Mouse (Mus musculus): ENCODE results near the gene Pde3b. TPM values are rescaled to one million over a fixed set of nuclear protein-coding genes. Genes with fewer than 3 reads are reported as not detected.
"Not testable (repeated sequence)": the region's sequence is repeated elsewhere in the genome, so short reads cannot be mapped to it uniquely, and the experiment has no call there.

The Pde3b gene
- total RNA-seq (2014; rRNA removed) (12.1 and 18.3 TPM in 2 replicates), polyA plus RNA-seq (2015; fragmentation: Nextera tagmentation; extraction: Ambion mirVana) (3.4 and 3.7 TPM in 2 replicates)

DNA sequence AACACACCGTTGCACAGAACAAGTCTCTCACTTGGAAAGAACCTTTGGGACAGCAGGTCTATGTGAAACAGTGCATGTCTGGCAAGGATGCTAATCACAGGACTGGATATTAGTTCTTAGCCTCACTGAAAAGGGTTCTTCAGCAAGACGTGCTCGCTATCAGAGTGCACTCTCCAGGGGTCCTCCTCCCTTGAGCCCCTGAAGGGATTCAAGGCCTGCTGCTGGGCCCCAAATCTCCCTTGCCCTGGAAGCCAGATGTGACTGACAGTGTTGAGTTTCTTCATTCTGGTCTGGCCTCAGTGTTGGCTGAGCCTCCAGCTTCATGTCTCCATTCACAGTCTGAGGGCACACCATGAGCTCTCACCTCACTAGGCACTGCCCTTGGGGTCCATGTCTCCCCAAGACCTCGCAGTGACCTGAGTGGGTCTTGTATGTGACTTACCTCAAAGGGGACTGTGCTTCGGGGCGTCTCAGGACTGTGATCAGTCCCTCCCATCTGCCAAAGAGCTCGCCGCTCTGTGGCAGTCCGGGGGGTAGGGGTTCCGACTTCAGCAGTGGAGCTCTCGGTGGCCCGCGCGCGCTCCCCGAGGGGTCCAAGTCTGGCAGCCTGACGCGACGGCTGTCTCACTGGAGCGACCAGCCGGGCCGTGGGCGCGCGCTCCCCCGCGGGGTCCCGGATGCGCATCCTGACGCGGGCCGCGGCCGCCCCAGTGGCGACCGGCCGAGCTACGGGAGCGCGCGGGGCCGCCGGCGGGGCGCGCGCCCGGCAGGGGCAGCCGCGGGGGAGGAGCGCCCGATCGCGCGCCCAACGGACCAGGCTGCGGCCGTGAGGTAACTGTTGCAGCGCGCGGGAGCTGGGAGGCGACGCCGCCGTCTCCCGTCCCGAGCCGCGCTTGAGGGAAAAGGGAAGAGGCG, at the start of gene Pde3b:
Gene Pde3b, plus strand, starts transcription at position 861 of the 915 bp plus-strand sequence.
- H3K4me2 ChIP-seq (ENCODE audit: low read depth, low read length) = peak within 1 kb of the TSS; percentile 58
- H3K4me1 ChIP-seq (ENCODE audit: insufficient read depth, low read length) = 0 out of 2 replicates have a peak, but pooled peaks cover 5% of the 10 kb centered on the region
- H3K27me3 ChIP-seq (ENCODE audit: insufficient read depth, low read length) = no peaks in the 10 kb centered on the region
- peak; percentile 84 for DNase-seq (ENCODE audit: low spot score)
- H3K9me3 ChIP-seq (ENCODE audit: low read length) = no peaks in the 10 kb centered on the region
- peak within 1 kb of the TSS; percentile 97 for H3K9ac ChIP-seq (replicated peaks; ENCODE audit: low read length)
- peak; percentile 86 for ATAC-seq
- H3K4me3 ChIP-seq (ENCODE audit: low read length) = peak within 1 kb of the TSS; percentile 95
- under 1% methylated on average over 42 of the region's 70 CpGs for WGBS
- peak within 1 kb of the TSS; percentile 92 for H3K27ac ChIP-seq
- H3K36me3 ChIP-seq (ENCODE audit: insufficient read depth, low read length) = no peaks in the 10 kb centered on the region
- TF ChIP-seq CTCF (IDR thresholded peaks at IDR 0.05; ENCODE audit: low read depth) = no peak

DNA sequence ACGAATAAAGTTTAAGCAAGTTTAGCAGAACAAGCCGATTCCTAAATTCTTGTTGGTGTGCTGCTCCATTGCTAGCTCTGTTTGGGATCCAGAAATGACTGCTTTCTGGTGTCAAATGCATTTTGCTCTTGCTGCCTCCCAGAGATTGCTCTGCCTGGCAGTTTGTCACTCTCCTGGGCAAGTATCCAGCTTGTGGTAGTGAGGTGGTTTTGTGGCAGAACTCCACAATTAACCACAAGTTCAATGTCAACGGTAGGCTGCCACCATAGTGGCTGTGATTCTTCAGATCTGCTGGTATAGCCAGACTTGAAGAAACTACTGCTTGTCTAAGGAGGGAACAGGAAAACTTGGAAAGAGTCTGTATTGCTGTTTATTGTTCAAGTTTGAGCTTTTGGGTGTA, 13.0 kb upstream of the Pde3b start:
- H3K4me2 ChIP-seq (ENCODE audit: low read depth, low read length) = no peak overlapping the region
- H3K9ac ChIP-seq (replicated peaks; ENCODE audit: low read length) = no peak overlapping the region
- no peaks in the 10 kb centered on the region for H3K27me3 ChIP-seq (ENCODE audit: insufficient read depth, low read length)
- H3K9me3 ChIP-seq (ENCODE audit: low read length) = no peaks in the 10 kb centered on the region
- H3K4me1 ChIP-seq (ENCODE audit: insufficient read depth, low read length) = no peaks in the 10 kb centered on the region
- no peak for ATAC-seq
- no peak overlapping the region for H3K4me3 ChIP-seq (ENCODE audit: low read length)
- DNase-seq (ENCODE audit: low spot score) = no peak
- no peaks in the 10 kb centered on the region for H3K36me3 ChIP-seq (ENCODE audit: insufficient read depth, low read length)
- WGBS = 87% methylated on average over 3 of the region's 3 CpGs
- H3K27ac ChIP-seq = no peak overlapping the region
- no peak for TF ChIP-seq CTCF (IDR thresholded peaks at IDR 0.05; ENCODE audit: low read depth)

DNA sequence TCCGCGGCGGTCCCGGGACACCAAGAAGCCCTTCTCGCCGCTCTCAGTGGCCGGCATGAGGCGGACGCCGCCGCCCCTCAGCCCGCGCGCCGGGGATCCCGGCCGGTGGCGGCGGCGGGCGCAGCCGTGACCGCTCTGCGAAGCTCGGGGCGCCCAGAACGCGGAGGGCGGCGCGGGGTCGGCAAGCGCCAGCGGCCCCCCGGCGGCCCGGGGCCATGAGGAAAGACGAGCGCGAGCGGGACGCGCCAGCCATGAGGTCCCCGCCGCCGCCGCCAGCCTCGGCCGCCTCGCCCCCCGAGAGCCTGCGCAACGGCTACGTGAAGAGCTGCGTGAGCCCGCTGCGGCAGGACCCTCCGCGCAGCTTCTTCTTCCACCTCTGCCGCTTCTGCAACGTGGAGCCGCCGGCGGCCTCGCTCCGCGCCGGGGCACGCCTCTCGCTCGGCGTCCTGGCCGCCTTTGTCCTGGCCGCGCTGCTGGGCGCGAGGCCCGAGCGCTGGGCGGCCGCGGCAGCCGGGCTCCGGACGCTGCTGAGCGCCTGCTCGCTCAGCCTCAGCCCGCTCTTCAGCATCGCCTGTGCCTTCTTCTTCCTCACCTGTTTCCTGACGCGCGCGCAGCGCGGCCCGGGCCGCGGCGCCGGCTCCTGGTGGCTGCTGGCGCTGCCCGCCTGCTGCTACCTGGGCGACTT, 397 bp downstream of the Pde3b start:
- H3K4me3 ChIP-seq (ENCODE audit: low read length) = peak overlapping the region; percentile 95
- H3K9me3 ChIP-seq (ENCODE audit: low read length) = no peaks in the 10 kb centered on the region
- H3K27me3 ChIP-seq (ENCODE audit: insufficient read depth, low read length) = no peaks in the 10 kb centered on the region
- peak overlapping the region; percentile 58 for H3K4me2 ChIP-seq (ENCODE audit: low read depth, low read length)
- ATAC-seq (peak; percentile 79), DNase-seq (ENCODE audit: low spot score) (peak; percentile 63)
- H3K9ac ChIP-seq (replicated peaks; ENCODE audit: low read length) = peak overlapping the region; percentile 97
- H3K4me1 ChIP-seq (ENCODE audit: insufficient read depth, low read length) = 0 out of 2 replicates have a peak, but pooled peaks cover 5% of the 10 kb centered on the region
- no peak for TF ChIP-seq CTCF (IDR thresholded peaks at IDR 0.05; ENCODE audit: low read depth)
- peak overlapping the region; percentile 92 for H3K27ac ChIP-seq
- no peaks in the 10 kb centered on the region for H3K36me3 ChIP-seq (ENCODE audit: insufficient read depth, low read length)
- under 1% methylated on average over 60 of the region's 103 CpGs for WGBS

DNA sequence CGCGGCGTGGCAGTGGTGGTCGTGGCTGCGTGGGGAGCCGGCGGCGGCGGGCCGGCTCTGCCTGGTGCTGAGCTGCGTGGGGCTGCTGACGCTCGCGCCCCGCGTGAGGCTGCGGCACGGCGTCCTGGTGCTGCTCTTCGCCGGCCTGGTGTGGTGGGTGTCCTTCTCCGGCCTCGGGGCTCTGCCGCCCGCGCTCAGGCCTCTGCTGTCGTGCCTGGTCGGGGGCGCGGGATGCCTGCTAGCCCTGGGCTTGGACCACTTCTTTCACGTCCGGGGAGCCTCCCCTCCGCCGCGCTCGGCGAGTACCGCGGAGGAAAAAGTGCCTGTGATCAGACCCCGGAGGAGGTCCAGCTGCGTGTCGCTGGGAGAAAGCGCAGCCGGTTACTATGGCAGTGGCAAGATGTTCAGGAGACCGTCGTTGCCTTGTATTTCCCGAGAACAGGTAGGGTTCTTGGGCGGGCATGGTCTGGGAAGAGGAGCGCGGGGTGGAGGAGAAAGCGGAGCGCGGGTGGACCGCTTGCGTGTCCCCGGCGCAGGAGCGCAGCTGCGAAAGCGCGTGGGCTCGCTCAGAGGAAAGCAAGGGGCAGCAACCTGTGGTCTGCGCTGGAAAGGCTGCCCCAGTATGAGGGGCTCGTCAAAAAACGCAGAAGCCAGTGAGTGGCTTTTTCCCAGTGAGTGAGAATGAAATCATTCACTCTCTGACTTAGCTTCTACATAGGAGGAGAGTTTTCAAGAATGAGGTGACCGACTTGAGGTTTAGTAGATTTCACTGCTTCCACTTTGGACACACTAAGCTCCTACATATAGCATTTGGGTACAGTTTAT, 1.2 kb downstream of the Pde3b start:
- H3K9ac ChIP-seq (replicated peaks; ENCODE audit: low read length) = peak overlapping the region; percentile 97
- peak overlapping the region; percentile 58 for H3K4me2 ChIP-seq (ENCODE audit: low read depth, low read length)
- under 1% methylated on average over 56 of the region's 66 CpGs for WGBS
- peak; percentile 57 for DNase-seq (ENCODE audit: low spot score)
- no peaks in the 10 kb centered on the region for H3K36me3 ChIP-seq (ENCODE audit: insufficient read depth, low read length)
- peak overlapping the region; percentile 95 for H3K4me3 ChIP-seq (ENCODE audit: low read length)
- H3K4me1 ChIP-seq (ENCODE audit: insufficient read depth, low read length) = 0 out of 2 replicates have a peak, but pooled peaks cover 5% of the 10 kb centered on the region
- no peaks in the 10 kb centered on the region for H3K9me3 ChIP-seq (ENCODE audit: low read length)
- TF ChIP-seq CTCF (IDR thresholded peaks at IDR 0.05; ENCODE audit: low read depth) = no peak
- peak; percentile 67 for ATAC-seq
- H3K27ac ChIP-seq = peak overlapping the region; percentile 92
- H3K27me3 ChIP-seq (ENCODE audit: insufficient read depth, low read length) = no peaks in the 10 kb centered on the region

DNA sequence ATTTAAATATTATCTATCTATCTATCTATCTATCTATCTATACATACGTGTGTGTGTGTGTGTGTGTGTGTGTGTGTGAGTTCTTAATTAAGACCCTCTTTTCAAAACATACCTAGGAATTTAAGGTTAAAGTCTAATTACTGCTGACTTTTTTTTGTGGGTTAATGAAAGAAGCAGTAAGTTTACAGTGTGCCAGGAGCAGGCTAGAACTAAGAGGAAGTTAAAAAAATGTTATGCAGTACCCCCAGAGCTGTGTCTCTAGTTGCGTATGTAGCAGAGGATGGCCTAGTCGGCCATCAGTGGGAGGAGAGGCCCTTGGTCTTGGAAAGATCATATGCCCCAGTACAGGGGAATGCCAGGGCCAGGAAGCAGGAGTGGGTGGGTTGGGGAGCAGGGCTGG, 4.2 kb downstream of the Pde3b start:
- H3K27ac ChIP-seq; H3K27me3 ChIP-seq (ENCODE audit: insufficient read depth, low read length); ATAC-seq; H3K9me3 ChIP-seq (ENCODE audit: low read length); H3K4me2 ChIP-seq (ENCODE audit: low read depth, low read length); H3K4me1 ChIP-seq (ENCODE audit: insufficient read depth, low read length); DNase-seq (ENCODE audit: low spot score); H3K36me3 ChIP-seq (ENCODE audit: insufficient read depth, low read length); H3K4me3 ChIP-seq (ENCODE audit: low read length); H3K9ac ChIP-seq (replicated peaks; ENCODE audit: low read length): not testable (repeated sequence)
- 64% methylated on average over 3 of the region's 3 CpGs for WGBS

DNA sequence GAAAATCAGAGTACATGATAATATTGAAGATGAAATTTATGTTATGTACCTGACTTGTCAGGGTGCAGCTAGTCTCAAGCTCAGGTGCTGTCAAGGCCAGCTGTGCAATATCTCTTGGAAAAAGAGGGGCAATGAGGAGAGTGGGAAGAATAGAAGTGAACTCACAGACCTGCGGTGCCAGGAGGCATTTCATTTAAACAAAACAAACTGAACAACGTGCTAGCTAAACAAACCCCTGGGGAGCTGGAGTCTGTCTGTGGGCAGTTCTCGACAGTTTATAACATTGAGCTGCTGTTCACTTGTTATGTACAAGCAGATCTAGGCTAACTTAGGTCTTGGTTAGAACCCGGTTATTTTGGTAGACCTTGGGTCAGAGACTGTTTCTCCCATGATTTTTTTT, 5.8 kb downstream of the Pde3b start:
- Histone ChIP-seq H3K27me3 (ENCODE audit: insufficient read depth, low read length) (no peaks in the 10 kb centered on the region), H3K9ac (replicated peaks; ENCODE audit: low read length) (no peak overlapping the region), H3K36me3 (ENCODE audit: insufficient read depth, low read length) (no peaks in the 10 kb centered on the region), H3K4me1 (ENCODE audit: insufficient read depth, low read length) (0 out of 2 replicates have a peak, but pooled peaks cover 5% of the 10 kb centered on the region), H3K9me3 (ENCODE audit: low read length) (no peaks in the 10 kb centered on the region), H3K4me3 (ENCODE audit: low read length) (no peak overlapping the region), H3K4me2 (ENCODE audit: low read depth, low read length) (peak overlapping the region; percentile 13; the same call in 1 of the 2 replicates), H3K27ac (no peak overlapping the region)
- no peak for ATAC-seq
- no peak for TF ChIP-seq CTCF (IDR thresholded peaks at IDR 0.05; ENCODE audit: low read depth)
- DNase-seq (ENCODE audit: low spot score) = no peak
- 44% methylated on average over 4 of the region's 4 CpGs for WGBS

All from hindbrain, postnatal 0 days (tissue).